ENCODE assay signal across 24 mouse cellular contexts in genomic region chr10:95220536-95220935, GRCm38 (mm10).
DNase-seq lines count a peak whose midpoint lies in the region; ATAC-seq lines count a peak whose summit lies in the region.
"Had no signal": no experiment of that assay in that cellular context is flagged by ENCODE, and none has a peak within 500 bp of the region (broad histone marks: within the 10 kb centered on the region; RNA-seq: fewer than 3 reads in every experiment).

No protein-coding gene starts in this region.

- DNase-seq in ES-CJ7 (ENCODE audit: low read depth, low spot score), result peak; percentile 96
- peak; percentile 99 for DNase-seq in R1 (ENCODE audit: low read depth, low spot score)
- no peak for DNase-seq in urinary bladder, postnatal 14 days (ENCODE audit: low spot score)
- DNase-seq in yolk sac, embryonic 10.5 days (ENCODE audit: low spot score), result no peak
- DNase-seq in left cerebral cortex, adult 9 months (ENCODE audit: low spot score in 2 of 2), result no peak
- DNase-seq: adrenal gland, adult 2 months; adrenal gland, postnatal 14 days; cerebellum, adult 11-12 months; cerebellum, adult 8-10 months; cerebellum, postnatal 10 days; cerebellum, postnatal 36 days; embryo, embryonic 11 days; forebrain, postnatal 0 days; gastrocnemius, adult 2 months; gastrocnemius, postnatal 14 days; heart, adult 18-20 months; heart, postnatal 14 days; heart, postnatal 4 days; kidney, adult 18-20 months had no signal

- ATAC-seq in CD4-positive, CD25-positive, alpha-beta regulatory T cell, adult 4 months, result peak; percentile 23
- ATAC-seq: forebrain, embryonic 14.5 days; forebrain, postnatal 0 days; hindbrain, postnatal 0 days; inflammation-experienced regulatory T-cells, adult 6 months; intestine, embryonic 16.5 days had no signal

Comparison
In these comparisons a context has a peak if more than half of its experiments do, and no peak if none do; other contexts are left out.
1. DNase-seq: peak in ES-CJ7 (single experiment) and R1 (single experiment); none in urinary bladder, postnatal 14 days (single experiment), yolk sac, embryonic 10.5 days (single experiment) and left cerebral cortex, adult 9 months (0 of 2).